Mouse (Mus musculus) small intestine, adult 2 months (tissue): ENCODE measurements around the gene Gstz1. TPM values are rescaled to one million over a fixed set of nuclear protein-coding genes. Genes with fewer than 3 reads are reported as not detected.
"Not testable (repeated sequence)": the region's sequence is repeated elsewhere in the genome, so short reads cannot be mapped to it uniquely, and the experiment has no call there.

Experiments used
- H3K27ac ChIP-seq: fragments of 200-500 bp; 2 replicates; pipeline ENCODE4 v1.5.1; 2012; ENCODE audit warnings: low read depth, low read length, control low read depth, inconsistent platforms; ENCODE audit not compliant: insufficient read depth
- H3K27me3 ChIP-seq: fragments of 200-500 bp; 2 replicates; pipeline ENCODE4 v1.6.1; 2012; ENCODE audit warnings: mild to moderate bottlenecking, moderate library complexity, low read length, inconsistent platforms; ENCODE audit not compliant: control insufficient read depth, insufficient read depth
- H3K36me3 ChIP-seq: fragments of 200-500 bp; 2 replicates; pipeline ENCODE4 v1.6.1; 2012; ENCODE audit warnings: mild to moderate bottlenecking, low read length, control low read depth, inconsistent platforms; ENCODE audit not compliant: control insufficient read depth, insufficient read depth
- H3K4me1 ChIP-seq: fragments of 200-500 bp; 2 replicates; pipeline ENCODE4 v1.6.1; 2012; ENCODE audit warnings: low read length, inconsistent platforms, mixed read lengths; ENCODE audit not compliant: control insufficient read depth, insufficient read depth, insufficient read length
- H3K4me3 ChIP-seq: fragments of 200-500 bp; 2 replicates; pipeline ENCODE4 v1.5.1; 2012; ENCODE audit warnings: low read depth, mild to moderate bottlenecking, control low read depth, inconsistent platforms, low read length, moderate library complexity
- CTCF ChIP-seq: fragments of 200-500 bp; IDR thresholded peaks from 2 replicates; pipeline ENCODE4 v1.5.1; 2012; ENCODE audit warnings: low read depth, mild to moderate bottlenecking, control low read depth, inconsistent platforms, low read length, moderate library complexity, mixed read lengths; ENCODE audit not compliant: insufficient replicate concordance, insufficient read length; ENCODE audit errors: extremely low read depth
- POLR2A ChIP-seq: fragments of 200-500 bp; IDR thresholded peaks from 2 replicates; pipeline ENCODE4 v1.6.1; 2012; ENCODE audit warnings: low read depth, mild to moderate bottlenecking, control low read depth, inconsistent platforms, low read length, moderate library complexity
- WGBS: fragments of 180-500 bp; shearing (Covaris S2); methylation state at CpG from one replicate; pipeline ENCODE4 v1.1.7; 2018; 5-methylcytosine and 5-hydroxymethylcytosine counted together
- polyA plus RNA-seq: library from polyadenylated mRNA; depleted of rRNA; stranded (reverse); fragments of >200 nt; gene quantifications from 2 replicates; pipeline ENCODE4 v1.2.3, GENCODE M21; 2012

Gstz1 gene
- polyA plus RNA-seq, 1 experiment = 23.0 TPM

DNA sequence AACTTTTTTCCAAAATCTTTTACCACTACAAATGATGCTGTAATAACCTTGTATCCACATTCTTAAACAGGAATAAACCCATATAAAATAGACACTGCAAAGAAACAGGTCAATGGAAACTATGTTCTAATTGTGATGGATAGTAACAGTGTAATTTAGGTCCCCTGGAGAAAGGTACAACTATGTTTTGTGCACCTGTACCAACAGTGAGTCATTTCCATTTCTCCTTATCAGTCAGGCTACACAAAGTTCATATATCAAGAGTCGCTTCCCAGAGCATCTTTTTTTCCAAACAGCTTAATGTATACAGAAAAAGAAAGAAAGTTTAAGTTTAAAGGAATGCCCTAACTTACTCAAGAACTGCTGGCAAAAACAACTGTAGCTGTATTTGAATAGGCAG, 48.1 kb downstream of the Gstz1 start:
- 20% methylated on average over 1 of the region's 1 CpGs for WGBS
- no peak overlapping the region for H3K4me3 ChIP-seq

DNA sequence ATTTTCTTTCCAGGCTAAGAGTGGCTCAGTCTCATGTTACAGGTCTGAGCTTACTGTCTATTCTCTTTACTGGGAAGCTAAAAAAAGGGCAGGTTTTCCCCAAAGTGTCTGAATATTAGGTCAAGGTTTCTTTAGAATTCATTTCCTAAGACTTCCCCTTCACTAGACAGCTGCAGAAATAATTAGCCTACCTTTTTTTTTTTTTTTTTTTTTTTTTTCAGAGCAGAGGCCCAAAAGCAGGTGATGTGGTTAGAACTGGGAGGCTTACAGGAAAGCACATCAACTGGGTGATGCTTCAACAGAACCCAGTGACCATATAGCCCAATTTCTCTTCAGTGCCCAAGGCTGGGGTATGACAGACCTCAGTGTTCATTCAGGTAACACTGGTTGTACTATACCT, 49.3 kb downstream of the Gstz1 start:
- Histone ChIP-seq H3K27ac (no peak overlapping the region), H3K27me3 (no peaks in the 10 kb centered on the region; the same call in 1 of the 2 replicates), H3K4me1 (no peaks in the 10 kb centered on the region), H3K4me3 (no peak overlapping the region), H3K36me3 (no peaks in the 10 kb centered on the region)
- TF ChIP-seq POLR2A (no peak), CTCF (no peak)

More for the DNA sequence above, 48.1 kb downstream of the Gstz1 start:
- no peak overlapping the region for H3K27ac ChIP-seq
- no peaks in the 10 kb centered on the region for H3K36me3 ChIP-seq
- no peaks in the 10 kb centered on the region for H3K27me3 ChIP-seq
- TF ChIP-seq CTCF (no peak), POLR2A (no peak)
- no peaks in the 10 kb centered on the region for H3K4me1 ChIP-seq

DNA sequence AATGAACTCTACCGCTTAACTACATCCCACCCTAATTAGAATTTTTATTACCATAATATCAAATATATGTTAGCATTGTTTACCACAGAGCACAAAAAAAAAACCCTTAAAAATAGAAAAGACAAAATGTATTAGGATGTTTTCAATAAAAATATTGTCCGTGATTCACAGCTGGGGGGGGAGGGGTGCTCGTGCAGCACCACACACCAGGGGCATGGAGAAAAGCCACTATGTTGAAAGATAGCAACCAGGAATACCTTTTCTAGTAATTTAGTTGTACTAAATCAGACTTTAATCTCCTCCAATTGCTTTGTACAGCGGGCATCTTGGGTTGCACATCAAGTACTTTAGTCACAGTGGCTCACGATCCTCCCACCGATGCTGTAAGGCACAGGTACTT, 51.8 kb downstream of the Gstz1 start:
- Histone ChIP-seq H3K27ac (no peak overlapping the region), H3K4me3 (no peak overlapping the region), H3K36me3 (no peaks in the 10 kb centered on the region), H3K27me3 (no peaks in the 10 kb centered on the region; the same call in 1 of the 2 replicates), H3K4me1 (no peaks in the 10 kb centered on the region)
- TF ChIP-seq CTCF (no peak), POLR2A (no peak)
- WGBS = 71% methylated on average over 6 of the region's 6 CpGs

DNA sequence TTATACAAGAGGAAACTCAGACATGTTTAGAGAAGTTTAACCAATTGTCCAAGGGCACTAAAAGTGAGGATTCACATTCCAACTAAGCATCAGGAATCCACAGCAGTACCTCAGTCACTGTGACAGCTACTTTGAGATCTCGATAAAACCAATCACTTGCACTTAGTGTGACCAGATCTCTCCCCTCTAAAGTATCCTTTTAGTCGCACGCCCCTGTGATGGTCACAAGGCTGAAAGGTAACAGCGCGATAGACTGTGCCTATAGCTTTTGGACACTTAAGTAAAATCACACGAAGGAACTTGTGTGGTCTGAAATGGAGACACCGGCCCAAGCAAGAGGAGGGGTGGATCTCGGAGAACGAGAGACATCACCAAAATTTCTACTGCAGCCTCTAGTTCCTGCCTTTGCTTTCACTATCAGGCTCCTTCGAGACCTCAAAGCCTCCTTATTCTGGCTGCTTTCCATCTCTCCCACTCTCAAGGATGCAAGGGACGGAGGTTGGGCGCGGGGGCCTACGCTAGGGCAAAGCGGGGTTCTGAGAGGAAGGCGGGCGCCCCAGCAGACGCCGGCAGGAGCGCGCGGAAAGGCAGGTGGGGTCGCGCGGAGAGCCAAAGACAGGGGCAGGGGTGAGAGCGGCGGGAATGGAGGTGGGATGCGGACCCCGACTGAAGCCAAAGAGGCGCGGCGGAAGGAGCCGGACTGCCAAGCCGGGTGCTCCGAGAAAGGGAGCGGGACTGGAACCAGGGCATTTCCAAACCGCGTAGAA, 52.4 kb downstream of the Gstz1 start, which contains the start of gene Samd15:
Gene Samd15 (plus strand): TSS at position 518 of the 767 bp plus-strand sequence.
- Histone ChIP-seq H3K27ac (no peak within 1 kb of the TSS), H3K4me1 (no peaks in the 10 kb centered on the region), H3K4me3 (peak within 1 kb of the TSS; percentile 84), H3K36me3 (no peaks in the 10 kb centered on the region), H3K27me3 (no peaks in the 10 kb centered on the region; the same call in 1 of the 2 replicates)
- WGBS = 2% methylated on average over 38 of the region's 38 CpGs
- TF ChIP-seq POLR2A (no peak), CTCF (no peak)

DNA sequence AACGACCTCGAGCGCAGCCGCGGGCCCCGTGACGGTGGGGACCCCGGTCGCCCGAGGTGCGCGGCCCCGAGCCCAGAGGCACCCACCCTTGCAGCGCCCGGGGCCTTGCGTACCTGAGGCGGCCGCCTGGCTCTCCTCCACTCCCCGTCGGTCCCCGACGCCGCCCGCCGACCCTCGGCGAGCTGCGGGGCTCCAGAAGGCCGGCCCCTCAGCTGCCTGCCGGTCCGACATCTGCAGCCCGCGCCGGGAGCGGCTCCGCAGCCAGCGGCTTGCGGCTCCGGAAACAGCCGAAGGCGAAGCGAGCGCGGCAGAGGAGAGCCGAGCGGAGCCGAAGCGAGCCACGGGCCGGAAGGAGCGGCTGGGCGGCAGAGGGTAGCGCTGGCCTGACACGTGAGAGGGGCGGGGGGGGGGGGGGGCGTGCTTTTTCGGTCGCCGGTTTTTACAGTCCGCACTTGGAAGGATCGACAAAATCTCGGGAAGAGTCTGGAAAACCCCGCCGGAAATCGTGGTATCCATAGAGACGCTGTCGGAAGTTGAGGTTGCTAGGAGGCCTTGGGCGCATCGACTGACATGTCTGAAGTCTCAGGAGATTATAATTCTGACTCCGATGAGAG, 53.1 kb downstream of the Gstz1 start, which contains the start of gene Tmed8:
Gene Tmed8 (minus strand): TSS at position 482 of the 614 bp plus-strand sequence.
- TF ChIP-seq POLR2A = no peak
- no peak for TF ChIP-seq CTCF
- Histone ChIP-seq H3K36me3 (no peaks in the 10 kb centered on the region), H3K27me3 (no peaks in the 10 kb centered on the region; the same call in 1 of the 2 replicates), H3K27ac (no peak within 1 kb of the TSS), H3K4me3 (peak within 1 kb of the TSS; percentile 84), H3K4me1 (no peaks in the 10 kb centered on the region)
- WGBS = under 1% methylated on average over 70 of the region's 70 CpGs

DNA sequence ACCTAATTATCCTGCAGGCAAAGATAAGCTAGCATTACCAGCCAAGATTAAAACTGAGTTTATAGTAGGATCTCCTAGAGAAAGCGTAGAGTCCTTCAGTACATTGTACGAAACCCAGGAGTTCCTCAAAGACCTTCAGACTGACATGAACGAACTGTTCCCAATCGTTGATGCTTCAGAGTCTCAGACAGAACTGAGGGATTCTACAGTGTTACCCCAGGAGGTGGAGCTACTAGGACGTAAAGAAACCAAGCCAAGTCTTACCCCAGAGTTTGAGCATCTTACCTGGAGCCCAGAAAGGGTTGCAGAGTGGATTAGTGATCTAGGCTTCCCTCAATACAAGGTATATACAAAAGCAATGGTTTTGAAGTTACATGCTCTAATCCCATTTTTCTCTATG, 54.7 kb downstream of the Gstz1 start:
- no peak overlapping the region for H3K27ac ChIP-seq
- no peak overlapping the region for H3K4me3 ChIP-seq
- TF ChIP-seq CTCF (no peak), POLR2A (no peak)
- H3K36me3 ChIP-seq = no peaks in the 10 kb centered on the region
- H3K27me3 ChIP-seq = no peaks in the 10 kb centered on the region; the same call in 1 of the 2 replicates
- H3K4me1 ChIP-seq = no peaks in the 10 kb centered on the region
- WGBS = 51% methylated on average over 5 of the region's 5 CpGs

DNA sequence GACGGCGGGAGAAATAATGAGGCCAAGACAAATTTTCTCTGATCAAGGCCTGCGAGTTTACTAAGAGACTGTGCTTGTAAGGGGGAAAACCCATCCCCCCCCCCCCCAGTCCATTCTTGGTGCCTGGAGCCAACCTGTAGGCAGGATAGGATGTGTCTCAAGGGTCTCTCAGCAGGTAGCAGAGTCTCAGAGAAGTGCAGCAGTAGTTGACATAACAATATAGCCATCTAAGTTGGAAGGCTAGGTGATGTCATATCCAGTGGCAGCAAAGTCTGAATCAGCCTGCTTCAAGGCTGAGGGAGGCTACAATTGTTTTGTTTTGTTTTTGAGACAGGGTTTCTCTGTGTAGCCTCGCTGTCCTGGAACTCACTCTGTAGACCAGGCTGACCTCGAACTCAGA, 58.8 kb downstream of the Gstz1 start:
- not testable (repeated sequence) for H3K36me3 ChIP-seq, H3K4me1 ChIP-seq, H3K27me3 ChIP-seq, H3K4me3 ChIP-seq, H3K27ac ChIP-seq
- 95% methylated on average over 5 of the region's 5 CpGs for WGBS
